Mouse (Mus musculus) adrenal gland, postnatal 10 days (tissue): ENCODE results near the gene Gsg1l. TPM values are rescaled to one million over a fixed set of nuclear protein-coding genes. Genes with fewer than 3 reads are reported as not detected.

Experiments
- DNase-seq: peaks from one replicate; pipeline ENCODE4 v3.0.0; 2021; ENCODE audit warnings: mixed read lengths
- long read RNA-seq, 2 experiments: library from polyadenylated mRNA; stranded (forward); transcript quantifications; one replicate each; pipeline ENCODE4 v2.0.0; 2021
- total RNA-seq, 2 experiments: library from RNA; stranded (reverse); gene quantifications; 2 replicates each; pipeline ENCODE4 v1.2.3; 2021

The Gsg1l gene
- total RNA-seq = 1 to 10 TPM; 7.2 to 8.7 TPM
- long read RNA-seq, experiment 1, partial matches to known transcripts = 1 of 11 reads
- long read RNA-seq, experiment 1, other reads (novel, unspliced or antisense) = 7 of 11 reads
- long read RNA-seq, experiment 2, partial matches to known transcripts = 0 of 12 reads
- long read RNA-seq, experiment 2, other reads (novel, unspliced or antisense) = 9 of 12 reads

DNA sequence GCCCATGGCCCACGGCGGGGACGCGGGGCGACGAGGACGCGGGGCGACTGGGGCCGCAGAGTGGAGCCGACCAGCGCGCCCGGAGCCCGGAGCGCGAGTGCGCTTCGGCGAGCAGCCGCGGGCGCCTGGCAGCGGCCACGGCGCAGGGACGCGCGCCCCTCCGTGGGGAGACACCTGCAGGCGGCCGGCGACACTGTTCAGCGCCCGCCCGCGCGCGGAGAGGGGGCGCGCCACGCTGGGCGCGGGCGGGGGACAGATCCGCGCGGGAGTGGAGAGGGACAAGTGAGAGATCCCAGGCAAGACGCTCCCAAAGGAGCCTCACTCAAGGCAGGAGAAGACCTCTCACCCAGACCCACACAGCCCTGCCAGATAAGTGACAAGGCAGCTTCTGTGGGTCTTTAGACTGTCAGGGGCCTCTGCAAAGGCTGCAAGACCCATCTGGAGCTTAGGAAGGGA, at the start of gene Gsg1l:
Gene Gsg1l (minus strand): TSS at position 126 of the 456 bp plus-strand sequence.
- peak; percentile 40 for DNase-seq

DNA sequence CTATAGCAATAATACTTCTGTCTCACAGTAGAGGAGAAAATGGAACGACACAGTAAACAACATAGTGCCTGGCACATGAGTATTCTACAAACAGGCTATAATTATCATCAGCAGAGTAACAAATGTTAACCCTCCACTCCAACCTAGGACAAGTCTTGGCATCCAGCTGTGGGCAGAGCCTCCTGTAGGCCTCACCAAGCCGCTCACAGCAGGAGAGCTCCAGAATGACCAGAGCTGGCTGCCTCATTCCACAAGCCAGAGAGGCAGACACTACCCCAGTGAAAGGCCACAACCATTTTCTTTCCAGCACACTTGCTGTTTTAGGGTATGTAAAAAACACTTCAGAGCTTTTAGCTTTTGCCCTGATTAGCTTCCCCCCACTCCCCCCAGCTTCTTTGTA, 45.5 kb upstream of the Gsg1l start:
- DNase-seq = no peak

GRCm38 (mm10) chr7:126126502-126126901, 44.3 kb upstream of the Gsg1l start:
- no peak for DNase-seq

DNA sequence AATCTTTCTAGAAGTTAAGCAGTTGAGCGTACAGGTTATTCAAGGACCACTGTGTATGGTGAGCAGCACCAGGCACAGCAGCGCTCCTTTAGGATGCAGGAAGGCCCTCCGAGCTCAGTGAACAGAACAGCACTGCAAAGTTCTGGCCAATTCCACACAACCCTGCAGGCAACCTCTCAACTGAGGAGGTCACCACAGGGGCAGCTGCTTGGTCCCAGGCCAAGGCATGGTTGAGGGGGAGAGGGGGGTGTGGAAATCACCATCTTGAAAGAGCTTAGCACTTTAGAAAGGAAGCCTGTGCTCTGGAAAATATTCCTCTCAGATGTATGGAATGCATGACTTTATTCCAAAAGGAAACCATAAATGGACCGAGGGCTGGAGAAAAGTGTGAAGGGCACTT, 39.3 kb upstream of the Gsg1l start:
- DNase-seq = no peak

DNA sequence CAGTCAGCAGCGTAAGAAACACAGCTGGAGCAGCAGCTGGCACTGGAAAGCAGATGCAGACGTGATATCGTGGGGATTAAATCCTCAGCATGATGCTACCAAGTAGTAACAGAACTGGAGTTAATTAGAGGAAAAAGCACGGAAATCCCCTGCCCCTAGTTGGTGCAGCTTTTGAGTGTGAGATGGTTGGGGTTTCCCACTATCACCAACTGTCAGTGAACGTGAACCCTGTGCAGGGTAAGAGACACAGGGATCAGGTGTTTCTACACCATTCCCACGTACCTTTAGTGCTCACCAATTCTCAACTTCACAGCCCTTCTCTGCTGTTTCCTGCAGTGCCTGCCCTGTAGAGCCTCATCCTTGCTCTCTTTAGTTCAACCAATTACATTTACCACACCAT, 37.6 kb upstream of the Gsg1l start:
- no peak for DNase-seq

DNA sequence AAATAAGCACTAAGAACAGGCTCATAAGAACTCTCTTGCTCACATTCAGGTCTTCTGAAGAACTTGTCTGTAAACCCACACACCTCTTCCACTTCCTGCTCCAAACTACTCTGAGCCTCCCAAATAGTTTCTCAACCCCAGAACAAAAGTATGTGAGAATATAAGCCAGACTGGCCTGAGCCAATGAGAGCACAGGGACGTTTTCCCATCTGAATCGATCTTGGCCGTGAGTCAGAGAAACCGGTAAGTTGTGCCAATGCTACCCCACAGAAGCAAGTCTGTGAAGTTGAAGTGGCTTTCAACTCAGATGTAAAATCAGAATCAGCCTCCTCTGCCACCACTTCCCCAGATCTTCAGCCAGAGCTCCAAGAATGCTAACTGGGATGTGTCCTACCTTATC, 31.1 kb upstream of the Gsg1l start:
- peak; percentile 35 for DNase-seq

DNA sequence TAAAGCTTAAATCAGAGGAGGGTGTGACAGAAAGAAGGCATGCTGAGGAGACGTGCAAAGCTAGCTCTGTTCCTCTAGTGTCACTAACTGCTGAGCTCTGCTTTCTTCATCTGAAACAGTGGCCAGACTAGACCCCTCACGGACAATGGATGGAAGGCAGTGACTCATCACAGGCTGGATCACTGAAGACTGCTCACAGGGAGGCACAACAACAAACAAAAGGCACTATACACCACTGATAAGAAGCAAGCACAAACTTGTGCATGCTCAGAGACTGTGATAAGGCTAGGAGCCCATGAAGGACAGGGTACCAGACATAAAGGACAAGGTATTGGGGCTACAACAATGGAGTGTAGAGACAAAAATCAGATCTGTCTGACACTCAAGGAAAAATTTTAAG, 29.0 kb upstream of the Gsg1l start:
- no peak for DNase-seq

DNA sequence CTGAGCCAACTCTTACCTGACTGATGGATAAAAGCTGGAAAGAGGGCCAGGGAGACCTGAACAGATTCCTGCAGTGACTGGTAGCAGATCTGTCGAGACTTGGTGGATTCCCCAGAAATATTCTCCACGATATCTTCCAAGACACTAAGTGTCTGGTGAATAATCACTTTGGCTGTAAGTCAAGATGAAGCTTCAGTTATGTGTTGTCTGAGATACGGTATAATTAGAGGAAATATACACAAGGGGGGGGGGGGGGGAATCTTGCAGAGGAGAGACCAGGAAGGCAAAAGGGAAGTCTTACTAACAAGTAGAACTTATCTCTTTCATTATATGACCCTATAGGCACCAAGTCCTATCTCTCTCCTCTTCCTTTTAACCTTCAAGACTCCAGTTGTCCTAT, 27.7 kb upstream of the Gsg1l start:
- DNase-seq = no peak

GRCm38 (mm10) chr7:126100440-126100839, 18.2 kb upstream of the Gsg1l start:
- no peak for DNase-seq

GRCm38 (mm10) chr7:126099835-126100234, 17.6 kb upstream of the Gsg1l start:
- peak; percentile 54 for DNase-seq

GRCm38 (mm10) chr7:126099163-126099775, 17.1 kb upstream of the Gsg1l start:
- DNase-seq = peak; percentile 78

GRCm38 (mm10) chr7:126097219-126097915, 15.2 kb upstream of the Gsg1l start:
- DNase-seq = no peak

- no peak for DNase-seq
These were observed 14.4 kb upstream of the Gsg1l start for GRCm38 (mm10) chr7:126096596-126096995.

DNA sequence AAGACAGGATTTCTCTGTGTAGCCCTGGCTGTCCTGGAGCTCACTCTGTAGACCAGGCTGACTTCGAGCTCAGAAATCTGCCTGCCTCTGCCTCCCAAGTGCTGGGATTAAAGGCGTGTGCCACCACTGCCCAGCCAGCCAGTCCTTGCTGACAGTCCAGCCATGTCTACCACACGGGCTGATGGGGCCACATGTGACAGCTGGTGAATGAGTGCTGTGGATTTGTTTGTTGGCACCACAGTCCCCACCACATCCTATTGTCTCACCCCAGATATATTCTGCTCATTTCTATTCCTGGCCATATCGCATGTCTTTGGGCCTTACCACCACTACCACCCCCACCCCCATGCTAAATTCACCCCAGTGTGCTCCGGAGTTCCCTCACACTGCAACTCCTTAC, 12.5 kb upstream of the Gsg1l start:
- DNase-seq = no peak

- no peak for DNase-seq
These were observed 11.0 kb upstream of the Gsg1l start for GRCm38 (mm10) chr7:126093162-126093561.

- peak; percentile 69 for DNase-seq
These were observed 7.6 kb upstream of the Gsg1l start for GRCm38 (mm10) chr7:126089782-126090181.

GRCm38 (mm10) chr7:126088155-126088554, 5.9 kb upstream of the Gsg1l start:
- peak; percentile 44 for DNase-seq

- no peak for DNase-seq
These were observed 5.4 kb upstream of the Gsg1l start for GRCm38 (mm10) chr7:126087602-126088001.

GRCm38 (mm10) chr7:126086321-126086741, 4.1 kb upstream of the Gsg1l start:
- no peak for DNase-seq

DNA sequence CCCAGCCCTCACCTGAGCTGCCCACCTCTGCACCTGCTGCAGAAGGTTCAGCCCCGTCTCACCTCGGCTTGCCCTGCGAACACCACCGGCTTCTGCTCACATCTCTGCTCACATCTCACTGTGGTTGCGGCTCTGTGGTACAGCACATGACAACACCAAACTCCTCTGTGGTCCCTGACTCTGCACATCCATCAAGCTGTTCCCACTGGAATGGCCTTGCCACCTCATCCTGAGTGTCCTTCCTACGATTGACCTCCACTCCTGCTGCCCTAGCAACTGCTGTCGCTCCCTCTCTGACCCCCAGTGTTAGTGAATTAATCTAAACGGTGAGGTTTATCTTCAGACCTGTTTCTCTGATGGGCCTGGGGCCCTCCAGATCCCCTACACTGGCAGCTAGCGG, 2.9 kb upstream of the Gsg1l start:
- DNase-seq = no peak

- no peak for DNase-seq
These were observed 1.8 kb upstream of the Gsg1l start for GRCm38 (mm10) chr7:126083980-126084348.

GRCm38 (mm10) chr7:126083341-126083979, 1.2 kb upstream of the Gsg1l start:
- DNase-seq = no peak

DNA sequence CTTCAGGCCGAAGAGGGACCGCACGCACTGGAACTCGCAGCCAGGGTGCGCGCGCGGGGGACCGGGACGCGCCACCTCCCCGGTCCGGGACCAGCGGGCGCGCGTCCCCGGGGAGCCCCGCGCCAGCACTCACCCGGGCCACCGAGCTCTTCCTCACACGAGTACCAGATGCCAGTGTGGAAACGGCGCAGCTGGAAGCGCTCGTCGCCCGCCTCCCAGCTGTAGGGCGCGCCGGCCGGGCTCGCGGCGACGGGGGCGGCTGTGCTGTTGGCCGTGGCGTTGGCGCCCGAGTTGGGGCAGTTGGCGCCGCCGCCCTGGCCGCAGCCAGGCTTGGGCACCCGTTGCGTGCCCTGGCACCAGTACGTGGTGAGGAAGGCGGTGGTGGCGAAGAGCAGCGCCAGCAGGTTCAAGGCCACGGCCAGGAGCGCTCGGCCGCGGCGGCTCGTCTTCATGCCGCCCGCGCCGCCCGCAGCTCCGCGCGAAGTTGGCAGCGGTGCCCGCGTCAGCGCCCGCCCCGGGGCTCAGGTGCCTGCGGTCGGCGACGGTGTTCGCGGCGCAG, 405 bp downstream of the Gsg1l start:
- DNase-seq = peak; percentile 57
